Mouse (Mus musculus): ENCODE measurements around the gene Cx3cr1.

The Cx3cr1 gene

GRCm38 (mm10) chr9:120030421-120030820 is 39.3 kb downstream of the Cx3cr1 start:
- intact Hi-C loops (cut with DNase I), result no loop called here

- intact Hi-C loops (cut with DNase I), result loop anchor here (2.0 kb wide), 1 partner anchor 69 kb away; no protein-coding TSS in a partner anchor
Observed at GRCm38 (mm10) chr9:120029880-120030279, 39.8 kb downstream of the Cx3cr1 start.

GRCm38 (mm10) chr9:120027401-120028151 is 42.1 kb downstream of the Cx3cr1 start:
- intact Hi-C loops (cut with DNase I), result loop anchor here (1.0 to 2.0 kb wide), 2 partner anchors 44 to 71 kb away; no protein-coding TSS in a partner anchor

GRCm38 (mm10) chr9:120024625-120025024 is 45.1 kb downstream of the Cx3cr1 start:
- intact Hi-C loops (cut with DNase I), result no loop called here

GRCm38 (mm10) chr9:120024171-120024570 is 45.5 kb downstream of the Cx3cr1 start:
- intact Hi-C loops (cut with DNase I), result no loop called here

- intact Hi-C loops (cut with DNase I), result no loop called here
Observed at GRCm38 (mm10) chr9:120023086-120023811, 46.4 kb downstream of the Cx3cr1 start, which contains the start of gene Xirp1. Xirp1 (minus strand) TSS chr9:120023598.

GRCm38 (mm10) chr9:120021164-120021563 is 48.5 kb downstream of the Cx3cr1 start:
- intact Hi-C loops (cut with DNase I), result loop anchor here (2.0 kb wide), 1 partner anchor 78 kb away; no protein-coding TSS in a partner anchor

GRCm38 (mm10) chr9:120020285-120020890 is 49.3 kb downstream of the Cx3cr1 start:
- intact Hi-C loops (cut with DNase I), result loop anchor here (2.0 kb wide), 1 partner anchor 78 kb away; no protein-coding TSS in a partner anchor

- intact Hi-C loops (cut with DNase I), result no loop called here
Observed at GRCm38 (mm10) chr9:120016956-120017355, 52.7 kb downstream of the Cx3cr1 start.

GRCm38 (mm10) chr9:120014828-120015227 is 54.9 kb downstream of the Cx3cr1 start:
- intact Hi-C loops (cut with DNase I), result loop anchor here (5.0 kb wide), 1 partner anchor 53 kb away; no protein-coding TSS in a partner anchor

- intact Hi-C loops (cut with DNase I), result loop anchor here (5.0 kb wide), 1 partner anchor 51 kb away; no protein-coding TSS in a partner anchor
Observed at GRCm38 (mm10) chr9:120013251-120013820, 56.3 kb downstream of the Cx3cr1 start.

GRCm38 (mm10) chr9:120012781-120013180 is 56.9 kb downstream of the Cx3cr1 start:
- intact Hi-C loops (cut with DNase I), result loop anchor here (5.0 kb wide), 1 partner anchor 50 kb away; no protein-coding TSS in a partner anchor

GRCm38 (mm10) chr9:120012161-120012560 is 57.5 kb downstream of the Cx3cr1 start:
- intact Hi-C loops (cut with DNase I), result loop anchor here (5.0 kb wide), 1 partner anchor 50 kb away; no protein-coding TSS in a partner anchor

- intact Hi-C loops (cut with DNase I), result loop anchor here (5.0 kb wide), 1 partner anchor 49 kb away; no protein-coding TSS in a partner anchor
Observed at GRCm38 (mm10) chr9:120011533-120011932, 58.1 kb downstream of the Cx3cr1 start.

- intact Hi-C loops (cut with DNase I), result loop anchor here (5.0 kb wide), 1 partner anchor 49 kb away; no protein-coding TSS in a partner anchor
Observed at GRCm38 (mm10) chr9:120010781-120011511, 58.7 kb downstream of the Cx3cr1 start.

- intact Hi-C loops (cut with DNase I), result loop anchor here (5.0 kb wide), 1 partner anchor 48 kb away; no protein-coding TSS in a partner anchor
Observed at GRCm38 (mm10) chr9:120009871-120010270, 59.8 kb downstream of the Cx3cr1 start.

GRCm38 (mm10) chr9:120009226-120009841 is 60.3 kb downstream of the Cx3cr1 start:
- intact Hi-C loops (cut with DNase I), result no loop called here

GRCm38 (mm10) chr9:120007833-120008232 is 61.8 kb downstream of the Cx3cr1 start:
- intact Hi-C loops (cut with DNase I), result no loop called here

- intact Hi-C loops (cut with DNase I), result no loop called here
Observed at GRCm38 (mm10) chr9:120005936-120006335, 63.7 kb downstream of the Cx3cr1 start.

GRCm38 (mm10) chr9:120002893-120003292 is 66.8 kb downstream of the Cx3cr1 start:
- intact Hi-C loops (cut with DNase I), result no loop called here
